Mouse (Mus musculus): ENCODE data around the gene Troap. TPM values are rescaled to one million over a fixed set of nuclear protein-coding genes. Genes with fewer than 3 reads are reported as not detected.

Troap gene
- polyA plus RNA-seq, 1 experiment from 2014 or later = 26.8 TPM

GRCm38 (mm10) chr15:99032726-99033250 is 41.6 kb upstream of the Troap start:
- Histone ChIP-seq H3K27ac (peak overlapping the region; percentile 3; the same call in 1 of the 2 replicates), H3K4me2 (peak overlapping the region; percentile 86), H3K9me3 (replicated peaks) (no peaks in the 10 kb centered on the region), H3K9ac (peak overlapping the region; percentile 29), H3K27me3 (no peaks in the 10 kb centered on the region), H3K4me1 (replicated peaks) (peaks cover 57% of the 10 kb centered on the region), H3K4me3 (peak overlapping the region; percentile 86), H3K36me3 (peaks cover 22% of the 10 kb centered on the region)
- 45% methylated on average over 7 of the region's 7 CpGs for WGBS
- no peak for ATAC-seq (replicated peaks; ENCODE audit: insufficient number of reproducible peaks, insufficient read depth, low FRiP score, low read depth)

- Histone ChIP-seq H3K9me3 (replicated peaks) (no peaks in the 10 kb centered on the region), H3K9ac (0 out of 2 replicates have a peak overlapping the region, but pooled peaks have one; percentile 4), H3K4me2 (peak overlapping the region; percentile 86), H3K4me3 (peak overlapping the region; percentile 86; the same call in 1 of the 2 replicates), H3K27ac (no peak overlapping the region; the same call in 1 of the 2 replicates), H3K36me3 (peaks cover 22% of the 10 kb centered on the region), H3K27me3 (no peaks in the 10 kb centered on the region), H3K4me1 (replicated peaks) (peaks cover 57% of the 10 kb centered on the region)
- ATAC-seq (replicated peaks; ENCODE audit: insufficient number of reproducible peaks, insufficient read depth, low FRiP score, low read depth) = no peak
- WGBS = 46% methylated on average over 7 of the region's 7 CpGs
Measured at GRCm38 (mm10) chr15:99033498-99034270, 40.7 kb upstream of the Troap start.

GRCm38 (mm10) chr15:99035431-99035830 is 38.9 kb upstream of the Troap start:
- Histone ChIP-seq H3K4me2 (no peak overlapping the region), H3K27ac (peak overlapping the region; percentile 76; the same call in 1 of the 2 replicates), H3K36me3 (peaks cover 22% of the 10 kb centered on the region), H3K9me3 (replicated peaks) (no peaks in the 10 kb centered on the region), H3K27me3 (no peaks in the 10 kb centered on the region), H3K4me3 (no peak overlapping the region), H3K4me1 (replicated peaks) (peaks cover 54% of the 10 kb centered on the region), H3K9ac (no peak overlapping the region)
- no peak for ATAC-seq (replicated peaks; ENCODE audit: insufficient number of reproducible peaks, insufficient read depth, low FRiP score, low read depth)
- 68% methylated on average over 4 of the region's 4 CpGs for WGBS

GRCm38 (mm10) chr15:99036249-99036905 is 38.0 kb upstream of the Troap start:
- 56% methylated on average over 8 of the region's 8 CpGs for WGBS
- H3K27me3 ChIP-seq = no peaks in the 10 kb centered on the region
- H3K9ac ChIP-seq = no peak overlapping the region
- H3K4me2 ChIP-seq = no peak overlapping the region
- H3K4me1 ChIP-seq (replicated peaks) = peaks cover 58% of the 10 kb centered on the region
- H3K9me3 ChIP-seq (replicated peaks) = no peaks in the 10 kb centered on the region
- H3K4me3 ChIP-seq = no peak overlapping the region
- H3K27ac ChIP-seq = peak overlapping the region; percentile 76
- peaks cover 22% of the 10 kb centered on the region for H3K36me3 ChIP-seq
- ATAC-seq (replicated peaks; ENCODE audit: insufficient number of reproducible peaks, insufficient read depth, low FRiP score, low read depth) = no peak

GRCm38 (mm10) chr15:99038025-99038424 is 36.4 kb upstream of the Troap start:
- H3K36me3 ChIP-seq = peaks cover 22% of the 10 kb centered on the region
- ATAC-seq (replicated peaks; ENCODE audit: insufficient number of reproducible peaks, insufficient read depth, low FRiP score, low read depth) = no peak
- no peaks in the 10 kb centered on the region for H3K9me3 ChIP-seq (replicated peaks)
- peaks cover 45% of the 10 kb centered on the region for H3K4me1 ChIP-seq (replicated peaks)
- H3K4me3 ChIP-seq = no peak overlapping the region
- H3K9ac ChIP-seq = no peak overlapping the region
- no peaks in the 10 kb centered on the region for H3K27me3 ChIP-seq
- H3K27ac ChIP-seq = no peak overlapping the region
- no peak overlapping the region for H3K4me2 ChIP-seq
- WGBS = 89% methylated on average over 1 of the region's 1 CpGs

- WGBS = 89% methylated on average over 5 of the region's 5 CpGs
- no peaks in the 10 kb centered on the region for H3K9me3 ChIP-seq (replicated peaks)
- H3K27ac ChIP-seq = no peak overlapping the region
- peaks cover 22% of the 10 kb centered on the region for H3K36me3 ChIP-seq
- no peak overlapping the region for H3K4me3 ChIP-seq
- no peak overlapping the region for H3K9ac ChIP-seq
- H3K27me3 ChIP-seq = no peaks in the 10 kb centered on the region
- peaks cover 38% of the 10 kb centered on the region for H3K4me1 ChIP-seq (replicated peaks)
- H3K4me2 ChIP-seq = no peak overlapping the region
- no peak for ATAC-seq (replicated peaks; ENCODE audit: insufficient number of reproducible peaks, insufficient read depth, low FRiP score, low read depth)
Measured at GRCm38 (mm10) chr15:99038797-99039196, 35.6 kb upstream of the Troap start.

GRCm38 (mm10) chr15:99039306-99039705 is 35.1 kb upstream of the Troap start:
- 84% methylated on average over 4 of the region's 4 CpGs for WGBS
- Histone ChIP-seq H3K27ac (no peak overlapping the region), H3K27me3 (no peaks in the 10 kb centered on the region), H3K9ac (no peak overlapping the region), H3K4me2 (no peak overlapping the region), H3K36me3 (peaks cover 22% of the 10 kb centered on the region), H3K4me1 (replicated peaks) (peaks cover 36% of the 10 kb centered on the region), H3K4me3 (no peak overlapping the region), H3K9me3 (replicated peaks) (no peaks in the 10 kb centered on the region)
- no peak for ATAC-seq (replicated peaks; ENCODE audit: insufficient number of reproducible peaks, insufficient read depth, low FRiP score, low read depth)

GRCm38 (mm10) chr15:99039996-99040919 is 34.1 kb upstream of the Troap start:
- no peaks in the 10 kb centered on the region for H3K27me3 ChIP-seq
- H3K9me3 ChIP-seq (replicated peaks) = no peaks in the 10 kb centered on the region
- no peak overlapping the region for H3K4me3 ChIP-seq
- no peak overlapping the region for H3K27ac ChIP-seq
- no peak overlapping the region for H3K4me2 ChIP-seq
- 52% methylated on average over 26 of the region's 26 CpGs for WGBS
- peaks cover 29% of the 10 kb centered on the region for H3K4me1 ChIP-seq (replicated peaks)
- no peak for ATAC-seq (replicated peaks; ENCODE audit: insufficient number of reproducible peaks, insufficient read depth, low FRiP score, low read depth)
- H3K9ac ChIP-seq = no peak overlapping the region
- H3K36me3 ChIP-seq = peaks cover 13% of the 10 kb centered on the region

GRCm38 (mm10) chr15:99040920-99041856 is 33.2 kb upstream of the Troap start:
- peaks cover 6% of the 10 kb centered on the region; the same call in 1 of the 2 replicates for H3K36me3 ChIP-seq
- no peak overlapping the region for H3K9ac ChIP-seq
- peaks cover 21% of the 10 kb centered on the region for H3K4me1 ChIP-seq (replicated peaks)
- no peak overlapping the region for H3K27ac ChIP-seq
- 53% methylated on average over 21 of the region's 21 CpGs for WGBS
- no peak overlapping the region for H3K4me3 ChIP-seq
- H3K4me2 ChIP-seq = no peak overlapping the region
- no peak for ATAC-seq (replicated peaks; ENCODE audit: insufficient number of reproducible peaks, insufficient read depth, low FRiP score, low read depth)
- no peaks in the 10 kb centered on the region for H3K27me3 ChIP-seq
- no peaks in the 10 kb centered on the region for H3K9me3 ChIP-seq (replicated peaks)

GRCm38 (mm10) chr15:99042334-99042733 is 32.0 kb upstream of the Troap start:
- no peak overlapping the region for H3K9ac ChIP-seq
- no peak overlapping the region for H3K4me3 ChIP-seq
- H3K4me1 ChIP-seq (replicated peaks) = peaks cover 15% of the 10 kb centered on the region
- WGBS = 78% methylated on average over 5 of the region's 5 CpGs
- H3K36me3 ChIP-seq = no peaks in the 10 kb centered on the region
- no peaks in the 10 kb centered on the region for H3K9me3 ChIP-seq (replicated peaks)
- H3K27me3 ChIP-seq = 0 out of 2 replicates have a peak, but pooled peaks cover 3% of the 10 kb centered on the region
- no peak overlapping the region for H3K4me2 ChIP-seq
- no peak overlapping the region for H3K27ac ChIP-seq
- no peak for ATAC-seq (replicated peaks; ENCODE audit: insufficient number of reproducible peaks, insufficient read depth, low FRiP score, low read depth)
